Mouse (Mus musculus) limb, embryonic 12.5 days (tissue): ENCODE measurements around the gene Upp2. TPM values are rescaled to one million over a fixed set of nuclear protein-coding genes. Genes with fewer than 3 reads are reported as not detected.

ENCODE experiments used
- ATAC-seq: fragments of 200-750 bp; cut with Nextera tagmentation; 2 replicates; pipeline ENCODE4 v1.8.0; 2017; ENCODE audit warnings: low read depth, moderate TSS enrichment; ENCODE audit not compliant: insufficient number of reproducible peaks, insufficient read depth, low FRiP score, low TSS enrichment
- H3K27ac ChIP-seq: fragments of 300-500 bp; sonication (generic); 2 replicates; pipeline ENCODE4 v1.5.1; 2016; ENCODE audit warnings: mild to moderate bottlenecking, moderate library complexity
- H3K27me3 ChIP-seq: fragments of 300-500 bp; sonication (generic); 2 replicates; pipeline ENCODE4 v1.6.1; 2016; ENCODE audit warnings: mild to moderate bottlenecking, moderate library complexity
- H3K36me3 ChIP-seq: fragments of 300-500 bp; sonication (generic); 2 replicates; pipeline ENCODE4 v1.6.1; 2016; ENCODE audit warnings: mild to moderate bottlenecking, moderate library complexity
- H3K4me1 ChIP-seq: fragments of 300-500 bp; sonication (generic); replicated peaks from 2 replicates; pipeline ENCODE4 v1.6.1; 2016
- H3K4me2 ChIP-seq: fragments of 300-500 bp; sonication (generic); 2 replicates; pipeline ENCODE4 v1.6.1; 2016; ENCODE audit warnings: mild to moderate bottlenecking, moderate library complexity
- H3K4me3 ChIP-seq: fragments of 300-500 bp; sonication (generic); replicated peaks from 2 replicates; pipeline ENCODE4 v1.5.1; 2016; ENCODE audit warnings: mild to moderate bottlenecking
- H3K9ac ChIP-seq: fragments of 300-500 bp; sonication (generic); replicated peaks from 2 replicates; pipeline ENCODE4 v1.6.1; 2016; ENCODE audit warnings: mild to moderate bottlenecking, moderate library complexity
- H3K9me3 ChIP-seq: fragments of 300-500 bp; sonication (generic); 2 replicates; pipeline ENCODE4 v1.6.1; 2016; ENCODE audit warnings: mild to moderate bottlenecking, moderate library complexity
- WGBS: fragments of 180-500 bp; shearing (Covaris S2); methylation state at CpG from one replicate; pipeline ENCODE4 v1.1.7; 2016; 5-methylcytosine and 5-hydroxymethylcytosine counted together
- polyA plus RNA-seq: library from polyadenylated mRNA; unstranded; fragments of >200 nt; fragmentation: Nextera tagmentation; extraction: Ambion mirVana; gene quantifications from 2 replicates; pipeline ENCODE4 v1.2.1, GENCODE M21; 2016

Upp2 gene
- polyA plus RNA-seq, 1 experiment from 2014 or later = 10.4 TPM

DNA sequence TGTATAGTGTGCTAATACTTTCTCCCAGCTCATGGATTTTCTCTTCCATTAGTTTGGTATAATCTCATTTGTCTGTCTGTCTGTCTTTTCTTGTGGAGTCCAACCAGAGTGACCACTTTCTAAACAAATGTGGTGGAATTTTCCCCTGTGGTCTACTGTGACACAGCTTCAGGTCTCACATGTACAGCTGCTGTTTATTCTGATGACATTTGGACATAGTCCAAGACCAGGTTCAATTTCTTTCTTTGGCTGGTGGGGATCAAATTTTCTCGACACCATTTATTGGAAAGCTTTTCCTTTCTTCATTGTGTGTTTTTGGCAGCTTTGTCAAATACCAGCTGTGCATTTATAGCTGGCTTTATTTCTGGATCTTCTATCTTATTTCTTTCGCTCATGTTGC lies 191.0 kb downstream of the Upp2 start:
- 55% methylated on average over 2 of the region's 2 CpGs for WGBS
- Histone ChIP-seq H3K4me1 (no peaks in the 10 kb centered on the region), H3K4me2 (no peak overlapping the region), H3K36me3 (no peaks in the 10 kb centered on the region), H3K27ac (no peak overlapping the region), H3K27me3 (no peaks in the 10 kb centered on the region), H3K4me3 (no peak overlapping the region), H3K9ac (no peak overlapping the region), H3K9me3 (no peaks in the 10 kb centered on the region)
- ATAC-seq = no peak

DNA sequence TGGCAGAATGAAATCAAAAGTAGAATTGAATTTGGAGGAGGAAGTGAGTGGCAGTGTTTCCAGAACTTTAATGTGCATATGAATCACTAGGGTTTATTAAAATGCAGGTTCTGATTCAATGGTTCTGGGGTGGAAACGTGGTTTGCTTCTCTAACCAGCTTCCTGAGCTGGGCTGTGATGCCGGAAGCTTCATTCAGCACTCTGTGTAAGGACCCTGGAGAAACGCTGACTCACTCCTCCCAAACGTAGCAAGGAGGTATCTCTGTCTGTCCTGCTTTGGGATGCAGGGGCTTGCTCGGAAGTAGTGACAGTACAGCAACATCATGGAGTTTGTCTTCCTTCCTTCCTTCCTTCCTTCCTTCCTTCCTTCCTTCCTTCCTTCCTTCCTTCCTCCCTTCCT lies 192.6 kb downstream of the Upp2 start:
- H3K9ac ChIP-seq = no peak overlapping the region
- H3K4me1 ChIP-seq = no peaks in the 10 kb centered on the region
- H3K9me3 ChIP-seq = no peaks in the 10 kb centered on the region
- no peak overlapping the region for H3K4me3 ChIP-seq
- no peak for ATAC-seq
- no peaks in the 10 kb centered on the region for H3K27me3 ChIP-seq
- 71% methylated on average over 5 of the region's 5 CpGs for whole genome bisulfite sequencing
- no peak overlapping the region for H3K4me2 ChIP-seq
- no peaks in the 10 kb centered on the region for H3K36me3 ChIP-seq
- no peak overlapping the region for H3K27ac ChIP-seq

DNA sequence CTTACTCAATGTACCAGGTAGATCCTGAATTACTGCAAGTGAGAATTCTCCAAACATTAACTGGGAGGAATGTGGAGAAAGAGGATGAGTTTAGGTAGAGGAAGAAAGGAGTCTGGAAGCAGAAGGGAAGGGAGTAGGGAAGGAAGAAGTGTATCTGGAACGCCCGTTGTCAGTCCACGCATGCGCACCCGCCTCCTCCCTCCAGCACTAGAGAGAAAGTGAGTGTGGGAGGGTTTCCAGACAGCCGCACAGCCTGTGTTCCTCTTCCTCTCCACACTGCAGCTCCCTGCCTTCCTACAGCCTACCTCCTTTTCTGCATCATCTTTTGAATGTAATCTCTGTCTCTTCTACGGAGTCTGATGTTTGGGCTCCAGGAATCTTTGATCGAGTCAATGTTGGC lies 198.0 kb downstream of the Upp2 start:
- WGBS = 89% methylated on average over 8 of the region's 8 CpGs
- no peaks in the 10 kb centered on the region for H3K27me3 ChIP-seq
- no peaks in the 10 kb centered on the region for H3K36me3 ChIP-seq
- no peak overlapping the region for H3K4me2 ChIP-seq
- H3K4me1 ChIP-seq = peaks cover 13% of the 10 kb centered on the region
- no peak for ATAC-seq
- H3K9me3 ChIP-seq = no peaks in the 10 kb centered on the region
- no peak overlapping the region for H3K4me3 ChIP-seq
- no peak overlapping the region for H3K9ac ChIP-seq
- no peak overlapping the region for H3K27ac ChIP-seq

- peaks cover 14% of the 10 kb centered on the region for H3K4me1 ChIP-seq
- no peak overlapping the region for H3K9ac ChIP-seq
- H3K4me3 ChIP-seq = no peak overlapping the region
- WGBS = 85% methylated on average over 9 of the region's 9 CpGs
- H3K27me3 ChIP-seq = no peaks in the 10 kb centered on the region
- no peaks in the 10 kb centered on the region for H3K36me3 ChIP-seq
- no peak overlapping the region for H3K4me2 ChIP-seq
- no peak overlapping the region for H3K27ac ChIP-seq
- no peaks in the 10 kb centered on the region for H3K9me3 ChIP-seq
- no peak for ATAC-seq
These were observed 206.7 kb downstream of the Upp2 start for GRCm38 (mm10) chr2:58773833-58774232.

GRCm38 (mm10) chr2:58778986-58779495 lies 211.9 kb downstream of the Upp2 start:
- no peaks in the 10 kb centered on the region for H3K9me3 ChIP-seq
- no peaks in the 10 kb centered on the region for H3K27me3 ChIP-seq
- H3K9ac ChIP-seq = no peak overlapping the region
- 72% methylated on average over 3 of the region's 3 CpGs for WGBS
- no peaks in the 10 kb centered on the region for H3K36me3 ChIP-seq
- no peak overlapping the region for H3K4me3 ChIP-seq
- peaks cover 7% of the 10 kb centered on the region; the same call in 1 of the 2 replicates for H3K4me1 ChIP-seq
- H3K27ac ChIP-seq = no peak overlapping the region
- no peak for ATAC-seq
- no peak overlapping the region for H3K4me2 ChIP-seq

DNA sequence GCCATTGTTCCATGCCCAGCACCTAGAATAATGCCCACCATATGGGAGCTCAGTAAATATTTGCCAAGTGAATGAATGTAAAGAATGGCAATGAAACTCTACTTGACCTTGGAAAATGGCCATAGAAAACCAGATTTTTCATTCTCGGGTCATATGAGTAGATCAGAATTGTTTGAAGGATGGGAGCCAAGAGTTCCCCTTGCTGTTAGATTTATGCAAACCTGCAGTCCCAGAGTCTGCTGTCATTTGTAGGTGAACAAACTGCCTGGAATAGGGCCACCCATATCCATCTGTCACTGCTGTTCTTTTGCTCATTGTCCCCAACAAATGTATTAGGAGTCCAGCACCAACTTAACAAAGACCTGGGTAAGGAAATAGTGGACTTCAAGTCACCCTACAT lies 216.4 kb downstream of the Upp2 start:
- H3K4me3 ChIP-seq = no peak overlapping the region
- H3K9me3 ChIP-seq = no peaks in the 10 kb centered on the region
- H3K4me2 ChIP-seq = no peak overlapping the region
- no peak overlapping the region for H3K9ac ChIP-seq
- no peak overlapping the region for H3K27ac ChIP-seq
- H3K4me1 ChIP-seq = peaks cover 16% of the 10 kb centered on the region
- no peaks in the 10 kb centered on the region for H3K36me3 ChIP-seq
- ATAC-seq = no peak
- 83% methylated on average over 1 of the region's 1 CpGs for WGBS
- no peaks in the 10 kb centered on the region for H3K27me3 ChIP-seq

DNA sequence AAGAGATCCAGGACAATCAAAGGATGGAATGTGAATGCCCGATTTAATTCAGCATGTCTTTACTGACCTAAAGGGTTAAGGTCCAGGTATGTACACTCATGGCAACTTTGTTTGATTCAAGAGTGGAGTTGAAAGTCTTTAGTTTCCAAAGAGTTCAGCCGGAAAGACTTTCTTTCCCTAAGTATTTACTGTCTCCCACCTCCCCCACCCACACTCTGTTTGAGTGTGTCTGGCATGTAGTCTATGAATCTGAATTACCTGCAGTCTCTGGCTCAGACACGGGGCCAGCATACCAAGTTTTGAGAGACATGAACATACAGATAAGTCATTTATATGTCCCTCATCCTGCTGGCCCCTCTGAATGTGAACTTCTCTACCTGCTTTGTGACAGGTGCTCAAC lies 219.1 kb downstream of the Upp2 start:
- Histone ChIP-seq H3K4me3 (no peak overlapping the region), H3K4me2 (peak overlapping the region; percentile 22), H3K27ac (no peak overlapping the region), H3K9ac (no peak overlapping the region), H3K27me3 (no peaks in the 10 kb centered on the region), H3K9me3 (no peaks in the 10 kb centered on the region), H3K36me3 (no peaks in the 10 kb centered on the region), H3K4me1 (peaks cover 16% of the 10 kb centered on the region)
- WGBS = 75% methylated on average over 3 of the region's 3 CpGs
- no peak for ATAC-seq

- Histone ChIP-seq H3K4me2 (peak overlapping the region; percentile 22), H3K36me3 (no peaks in the 10 kb centered on the region), H3K27me3 (no peaks in the 10 kb centered on the region), H3K9ac (no peak overlapping the region), H3K4me1 (peaks cover 16% of the 10 kb centered on the region), H3K27ac (no peak overlapping the region), H3K9me3 (no peaks in the 10 kb centered on the region), H3K4me3 (no peak overlapping the region)
- no peak for ATAC-seq
- 37% methylated on average over 8 of the region's 8 CpGs for WGBS
These were observed 219.6 kb downstream of the Upp2 start for GRCm38 (mm10) chr2:58786681-58787080.

- H3K9me3 ChIP-seq = no peaks in the 10 kb centered on the region
- no peak overlapping the region for H3K9ac ChIP-seq
- no peak overlapping the region for H3K27ac ChIP-seq
- H3K4me1 ChIP-seq = peaks cover 16% of the 10 kb centered on the region
- ATAC-seq = no peak
- no peak overlapping the region for H3K4me3 ChIP-seq
- H3K27me3 ChIP-seq = no peaks in the 10 kb centered on the region
- no peak overlapping the region for H3K4me2 ChIP-seq
- no peaks in the 10 kb centered on the region for H3K36me3 ChIP-seq
- WGBS = 34% methylated on average over 7 of the region's 7 CpGs
These were observed 220.3 kb downstream of the Upp2 start for GRCm38 (mm10) chr2:58787360-58787759.

DNA sequence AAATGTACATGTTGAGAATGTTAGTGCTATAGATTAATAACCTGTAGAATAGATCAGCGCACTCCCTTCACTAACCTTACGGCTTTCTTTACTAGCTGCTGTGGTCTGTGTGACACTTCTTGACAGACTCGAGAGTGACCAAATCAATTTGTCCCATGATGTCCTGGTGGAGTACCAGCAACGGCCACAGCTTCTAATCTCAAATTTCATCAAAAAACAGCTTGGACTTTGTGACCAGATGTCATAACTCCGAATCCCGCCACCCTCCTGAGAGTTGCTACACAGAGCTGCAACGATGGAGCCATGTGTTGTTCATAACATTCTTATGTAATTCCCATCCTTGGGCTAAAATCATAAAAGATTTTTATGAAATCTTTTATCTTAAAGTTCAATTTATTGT lies 222.8 kb downstream of the Upp2 start:
- no peak overlapping the region for H3K4me3 ChIP-seq
- H3K9me3 ChIP-seq = no peaks in the 10 kb centered on the region
- no peaks in the 10 kb centered on the region for H3K27me3 ChIP-seq
- no peak overlapping the region for H3K27ac ChIP-seq
- H3K4me1 ChIP-seq = peaks cover 16% of the 10 kb centered on the region
- WGBS = 59% methylated on average over 7 of the region's 7 CpGs
- no peak for ATAC-seq
- H3K36me3 ChIP-seq = no peaks in the 10 kb centered on the region
- no peak overlapping the region for H3K9ac ChIP-seq
- no peak overlapping the region for H3K4me2 ChIP-seq

GRCm38 (mm10) chr2:58790361-58790760 lies 223.3 kb downstream of the Upp2 start:
- Histone ChIP-seq H3K36me3 (no peaks in the 10 kb centered on the region), H3K4me2 (no peak overlapping the region), H3K4me1 (peaks cover 16% of the 10 kb centered on the region), H3K9me3 (no peaks in the 10 kb centered on the region), H3K4me3 (no peak overlapping the region), H3K9ac (no peak overlapping the region), H3K27me3 (no peaks in the 10 kb centered on the region), H3K27ac (no peak overlapping the region)
- WGBS = 72% methylated on average over 4 of the region's 4 CpGs
- no peak for ATAC-seq

GRCm38 (mm10) chr2:58794489-58794888 lies 227.4 kb downstream of the Upp2 start:
- ATAC-seq = no peak
- H3K4me3 ChIP-seq = no peak overlapping the region
- H3K27me3 ChIP-seq = no peaks in the 10 kb centered on the region
- H3K9ac ChIP-seq = no peak overlapping the region
- H3K36me3 ChIP-seq = no peaks in the 10 kb centered on the region
- H3K4me2 ChIP-seq = no peak overlapping the region
- no peaks in the 10 kb centered on the region for H3K9me3 ChIP-seq
- no peak overlapping the region for H3K27ac ChIP-seq
- 85% methylated on average over 15 of the region's 15 CpGs for WGBS
- no peaks in the 10 kb centered on the region for H3K4me1 ChIP-seq
